Mouse (Mus musculus): ENCODE data around the gene Cbx6. TPM values are rescaled to one million over a fixed set of nuclear protein-coding genes. Genes with fewer than 3 reads are reported as not detected.
"Not testable (repeated sequence)": the region's sequence is repeated elsewhere in the genome, so short reads cannot be mapped to it uniquely, and the experiment has no call there.

Gene Cbx6
- polyA plus RNA-seq, 1 experiment, result 24.4 TPM

DNA sequence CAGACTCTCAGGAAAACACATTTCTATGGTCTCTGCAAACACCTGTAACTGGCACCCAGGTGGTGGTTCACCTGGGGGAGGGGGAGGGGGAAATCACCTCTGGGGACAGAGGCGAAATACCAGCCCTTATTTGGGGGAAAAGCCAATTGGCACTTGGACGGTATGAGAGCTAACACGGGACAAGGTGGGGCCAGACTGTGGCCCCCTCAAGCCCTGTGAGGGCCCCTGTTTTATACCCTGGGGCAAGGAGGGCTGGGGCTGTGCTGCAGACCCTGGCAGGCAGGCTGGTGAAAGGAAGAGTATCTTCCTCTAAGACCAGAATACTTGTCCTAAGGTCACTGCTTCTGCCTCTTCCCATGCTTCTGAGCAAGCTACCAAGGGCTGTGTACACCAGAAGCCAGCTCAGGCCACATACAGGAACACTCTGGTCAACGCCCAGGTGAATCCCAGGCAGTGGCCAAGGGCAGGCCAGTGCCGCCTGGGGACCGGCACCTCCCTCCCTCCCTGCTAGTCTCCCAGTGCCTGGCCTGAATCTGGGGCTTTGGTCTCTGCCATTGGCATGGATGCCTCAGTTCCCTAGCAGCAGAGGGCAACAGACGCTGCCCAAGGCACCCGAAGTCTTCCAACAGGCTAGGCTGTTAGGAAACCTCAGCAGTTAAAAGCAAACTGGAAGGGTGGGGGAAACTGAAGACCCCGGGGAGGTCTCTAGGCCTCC, 8.1 kb downstream of the Cbx6 start:
- DNase-seq (ENCODE audit: low read depth in 1 of 2, low spot score in 2 of 2), result no peak
- no peak for TF ChIP-seq POLR2A (IDR thresholded peaks at IDR 0.05; ENCODE audit: low read depth, low read length)
- no peaks in the 10 kb centered on the region for H3K4me1 ChIP-seq (ENCODE audit: control insufficient read depth, insufficient read depth, insufficient read length)
- no peak overlapping the region for H3K27ac ChIP-seq (ENCODE audit: insufficient read depth, low read length)
- H3K27me3 ChIP-seq (ENCODE audit: control insufficient read depth, insufficient read depth, low read length), result no peaks in the 10 kb centered on the region
- no peak overlapping the region for H3K4me3 ChIP-seq (ENCODE audit: extremely low read depth, insufficient read depth, insufficient read length)
- no peaks in the 10 kb centered on the region; the same call in 1 of the 2 replicates for H3K36me3 ChIP-seq (ENCODE audit: control insufficient read depth, insufficient read depth, low read length)
- WGBS, result 86% methylated on average over 9 of the region's 9 CpGs

- TF ChIP-seq CTCF (IDR thresholded peaks at IDR 0.05; ENCODE audit: extremely low read depth, insufficient read depth, insufficient read length, insufficient replicate concordance), result no peak
- TF ChIP-seq POLR2A (IDR thresholded peaks at IDR 0.05; ENCODE audit: low read depth, low read length), result no peak
- no peak for DNase-seq (ENCODE audit: low read depth in 1 of 2, low spot score in 2 of 2)
- 82% methylated on average over 14 of the region's 14 CpGs for WGBS
These were observed 9.2 kb downstream of the Cbx6 start for GRCm38 (mm10) chr15:79825146-79825825.

DNA sequence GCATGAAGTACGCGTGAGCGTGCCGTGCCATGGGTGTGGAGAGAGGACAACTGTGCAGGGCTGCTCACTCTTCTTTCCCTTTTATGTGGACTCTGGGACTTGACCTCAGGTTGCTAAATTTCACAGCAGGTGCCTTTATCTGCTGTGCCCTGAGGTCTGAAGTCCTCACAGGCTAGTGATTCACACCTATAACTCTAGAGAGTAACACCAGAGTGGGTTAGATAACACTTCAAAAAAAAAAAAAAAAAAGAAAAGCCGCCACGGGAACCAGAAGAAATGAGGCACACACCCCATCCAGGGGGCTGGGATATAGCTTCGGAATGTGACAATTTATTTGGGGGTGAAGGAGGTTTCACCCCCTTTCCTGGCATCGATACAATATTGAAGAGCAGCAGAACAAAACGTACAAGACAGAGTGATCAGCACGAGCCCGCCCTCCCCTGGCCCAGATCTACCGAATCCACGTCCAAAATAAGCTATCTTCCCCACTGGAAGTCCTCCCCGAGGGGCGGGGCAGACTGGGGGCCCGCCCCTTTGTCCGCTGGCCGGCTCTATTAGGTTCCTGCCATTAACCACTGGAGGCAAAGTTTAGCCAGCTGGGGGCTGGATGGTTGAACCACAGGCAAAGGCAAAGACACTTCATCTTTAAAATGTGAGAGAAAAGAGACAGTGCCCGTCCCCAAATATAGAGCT, 10.8 kb downstream of the Cbx6 start:
- DNase-seq (ENCODE audit: low read depth in 1 of 2, low spot score in 2 of 2), result no peak
- WGBS, result 78% methylated on average over 19 of the region's 19 CpGs
- H3K4me1 ChIP-seq (ENCODE audit: control insufficient read depth, insufficient read depth, insufficient read length), result no peaks in the 10 kb centered on the region

More at GRCm38 (mm10) chr15:79825146-79825825, 9.2 kb downstream of the Cbx6 start:
- Histone ChIP-seq H3K4me1 (ENCODE audit: control insufficient read depth, insufficient read depth, insufficient read length) (no peaks in the 10 kb centered on the region), H3K36me3 (ENCODE audit: control insufficient read depth, insufficient read depth, low read length) (no peaks in the 10 kb centered on the region; the same call in 1 of the 2 replicates), H3K27ac (ENCODE audit: insufficient read depth, low read length) (no peak overlapping the region), H3K4me3 (ENCODE audit: extremely low read depth, insufficient read depth, insufficient read length) (no peak overlapping the region), H3K27me3 (ENCODE audit: control insufficient read depth, insufficient read depth, low read length) (no peaks in the 10 kb centered on the region)

GRCm38 (mm10) chr15:79822265-79823199, 12.0 kb downstream of the Cbx6 start:
- Histone ChIP-seq H3K36me3 (ENCODE audit: control insufficient read depth, insufficient read depth, low read length) (no peaks in the 10 kb centered on the region), H3K4me1 (ENCODE audit: control insufficient read depth, insufficient read depth, insufficient read length) (no peaks in the 10 kb centered on the region), H3K27me3 (ENCODE audit: control insufficient read depth, insufficient read depth, low read length) (no peaks in the 10 kb centered on the region), H3K4me3 (ENCODE audit: extremely low read depth, insufficient read depth, insufficient read length) (no peak overlapping the region), H3K27ac (ENCODE audit: insufficient read depth, low read length) (no peak overlapping the region)
- DNase-seq (ENCODE audit: low read depth in 1 of 2, low spot score in 2 of 2), result no peak
- 81% methylated on average over 13 of the region's 13 CpGs for WGBS
- TF ChIP-seq CTCF (IDR thresholded peaks at IDR 0.05; ENCODE audit: extremely low read depth, insufficient read depth, insufficient read length, insufficient replicate concordance) (no peak), POLR2A (IDR thresholded peaks at IDR 0.05; ENCODE audit: low read depth, low read length) (no peak)

More for the DNA sequence above, 10.8 kb downstream of the Cbx6 start:
- TF ChIP-seq CTCF (IDR thresholded peaks at IDR 0.05; ENCODE audit: extremely low read depth, insufficient read depth, insufficient read length, insufficient replicate concordance), result no peak
- no peak for TF ChIP-seq POLR2A (IDR thresholded peaks at IDR 0.05; ENCODE audit: low read depth, low read length)
- no peaks in the 10 kb centered on the region for H3K27me3 ChIP-seq (ENCODE audit: control insufficient read depth, insufficient read depth, low read length)
- H3K27ac ChIP-seq (ENCODE audit: insufficient read depth, low read length), result no peak overlapping the region
- H3K36me3 ChIP-seq (ENCODE audit: control insufficient read depth, insufficient read depth, low read length), result no peaks in the 10 kb centered on the region; the same call in 1 of the 2 replicates
- no peak overlapping the region for H3K4me3 ChIP-seq (ENCODE audit: extremely low read depth, insufficient read depth, insufficient read length)

DNA sequence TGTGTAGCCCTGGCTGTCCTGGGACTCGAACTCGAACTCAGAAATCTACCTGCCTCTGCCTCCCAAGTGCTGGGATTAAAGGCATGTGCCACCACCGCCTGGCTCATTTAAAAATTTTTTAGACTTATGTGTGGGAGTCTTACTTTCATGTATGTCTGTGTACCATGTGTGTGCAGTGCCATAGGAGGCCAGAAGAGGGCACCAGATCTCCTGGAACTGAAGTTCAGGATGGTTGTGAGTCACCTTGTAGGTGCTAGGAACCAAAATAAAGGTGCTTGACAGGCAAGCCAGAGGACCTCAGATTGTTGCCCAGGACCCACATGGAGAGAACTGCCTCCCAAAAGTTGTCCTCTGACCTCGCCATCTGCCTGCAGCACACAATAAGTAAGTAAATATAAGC, 16.2 kb downstream of the Cbx6 start:
- H3K4me1 ChIP-seq (ENCODE audit: control insufficient read depth, insufficient read depth, insufficient read length), result no peaks in the 10 kb centered on the region
- no peaks in the 10 kb centered on the region for H3K27me3 ChIP-seq (ENCODE audit: control insufficient read depth, insufficient read depth, low read length)
- WGBS, result 93% methylated on average over 4 of the region's 4 CpGs
- no peaks in the 10 kb centered on the region for H3K36me3 ChIP-seq (ENCODE audit: control insufficient read depth, insufficient read depth, low read length)
- TF ChIP-seq POLR2A (IDR thresholded peaks at IDR 0.05; ENCODE audit: low read depth, low read length) (no peak), CTCF (IDR thresholded peaks at IDR 0.05; ENCODE audit: extremely low read depth, insufficient read depth, insufficient read length, insufficient replicate concordance) (no peak)
- H3K27ac ChIP-seq (ENCODE audit: insufficient read depth, low read length), result no peak overlapping the region
- H3K4me3 ChIP-seq (ENCODE audit: extremely low read depth, insufficient read depth, insufficient read length), result no peak overlapping the region
- DNase-seq (ENCODE audit: low read depth in 1 of 2, low spot score in 2 of 2), result no peak

GRCm38 (mm10) chr15:79813666-79814258, 20.7 kb downstream of the Cbx6 start:
- no peak overlapping the region for H3K27ac ChIP-seq (ENCODE audit: insufficient read depth, low read length)
- no peak overlapping the region for H3K4me3 ChIP-seq (ENCODE audit: extremely low read depth, insufficient read depth, insufficient read length)
- H3K36me3 ChIP-seq (ENCODE audit: control insufficient read depth, insufficient read depth, low read length), result no peaks in the 10 kb centered on the region
- no peaks in the 10 kb centered on the region for H3K27me3 ChIP-seq (ENCODE audit: control insufficient read depth, insufficient read depth, low read length)
- DNase-seq (ENCODE audit: low read depth in 1 of 2, low spot score in 2 of 2), result no peak
- 48% methylated on average over 8 of the region's 8 CpGs for WGBS
- H3K4me1 ChIP-seq (ENCODE audit: control insufficient read depth, insufficient read depth, insufficient read length), result no peaks in the 10 kb centered on the region
- TF ChIP-seq CTCF (IDR thresholded peaks at IDR 0.05; ENCODE audit: extremely low read depth, insufficient read depth, insufficient read length, insufficient replicate concordance), result no peak
- no peak for TF ChIP-seq POLR2A (IDR thresholded peaks at IDR 0.05; ENCODE audit: low read depth, low read length)

DNA sequence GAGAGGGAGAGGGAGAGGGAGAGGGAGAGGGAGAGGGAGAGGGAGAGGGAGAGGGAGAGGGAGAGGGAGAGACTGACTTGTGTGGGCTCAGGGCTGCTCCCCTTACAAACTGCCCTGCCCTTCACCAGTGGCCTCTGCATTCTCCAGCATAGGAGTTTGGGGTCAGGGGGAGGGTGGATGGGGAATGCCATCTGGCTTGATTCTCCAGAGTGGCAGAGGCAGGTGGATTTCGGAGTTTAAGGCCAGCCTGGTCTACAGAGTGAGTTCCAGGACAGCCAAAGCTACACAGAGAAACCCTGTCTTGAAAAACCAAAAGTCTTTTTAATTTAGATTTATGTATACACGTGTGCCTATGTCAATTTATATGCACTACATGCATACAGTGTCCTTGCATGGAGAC, 21.6 kb downstream of the Cbx6 start:
- WGBS, result 69% methylated on average over 2 of the region's 2 CpGs
- not testable (repeated sequence) for H3K27ac ChIP-seq (ENCODE audit: insufficient read depth, low read length); DNase-seq (ENCODE audit: low read depth in 1 of 2, low spot score in 2 of 2); H3K4me3 ChIP-seq (ENCODE audit: extremely low read depth, insufficient read depth, insufficient read length); H3K27me3 ChIP-seq (ENCODE audit: control insufficient read depth, insufficient read depth, low read length); H3K36me3 ChIP-seq (ENCODE audit: control insufficient read depth, insufficient read depth, low read length); H3K4me1 ChIP-seq (ENCODE audit: control insufficient read depth, insufficient read depth, insufficient read length)
